Mouse (Mus musculus) kidney, postnatal 36 days (tissue): ENCODE data around the gene Olfr1107.

Experiments
- DNase-seq, 2 experiments: peaks; one replicate each; pipeline ENCODE4 v3.0.0; 2021 to 2022; ENCODE audit warnings: mixed read lengths in 2 of 2

Gene Olfr1107

GRCm38 (mm10) chr2:87075717-87076116 is at the start of gene Olfr1107:
Gene Olfr1107 (minus strand): TSS chr2:87075817.
- no peak for DNase-seq

- no peak for DNase-seq
Measured at GRCm38 (mm10) chr2:87114467-87114866, 38.9 kb upstream of the Olfr1107 start, which contains the start of gene Olfr259. Gene Olfr259 (minus strand): TSS chr2:87114567.

- DNase-seq = no peak
Measured at GRCm38 (mm10) chr2:87095908-87096307, 20.3 kb upstream of the Olfr1107 start, which contains the start of gene Olfr1109. Gene Olfr1109 (minus strand): TSS chr2:87096008.

- no peak for DNase-seq
Measured at GRCm38 (mm10) chr2:87052173-87052572, 23.4 kb downstream of the Olfr1107 start, which contains the start of gene Olfr1106. Gene Olfr1106 (minus strand): TSS chr2:87052273.

GRCm38 (mm10) chr2:87036431-87036830 is 39.2 kb downstream of the Olfr1107 start, which contains the start of gene Olfr1105:
Gene Olfr1105 (minus strand): TSS chr2:87036531.
- DNase-seq = no peak

GRCm38 (mm10) chr2:87026980-87027379 is 48.6 kb downstream of the Olfr1107 start, which contains the start of gene Olfr1104:
Gene Olfr1104 (minus strand): TSS chr2:87027080.
- DNase-seq = no peak
